ENCODE assay signal across 13 mouse cellular contexts in genomic region chr12:81146417-81147180, GRCm38 (mm10).
DNase-seq lines count a peak whose midpoint lies in the region; ATAC-seq lines count a peak whose summit lies in the region.
"Had no signal": no experiment of that assay in that cellular context is flagged by ENCODE, and none has a peak within 500 bp of the region (broad histone marks: within the 10 kb centered on the region; RNA-seq: fewer than 3 reads in every experiment).

No protein-coding gene starts in this region.

- peaks cover 3% of the 10 kb centered on the region; the same call in 1 of the 2 replicates for H3K27me3 ChIP-seq in neural tube, embryonic 11.5 days (ENCODE audit: control insufficient read depth, insufficient read depth, low read length)
- no peaks in the 10 kb centered on the region for H3K27me3 ChIP-seq in hindbrain, embryonic 14.5 days (ENCODE audit: control insufficient read depth, insufficient read depth, low read length)
- H3K27me3 ChIP-seq in neural tube, embryonic 13.5 days: no peaks in the 10 kb centered on the region

- H3K9me3 ChIP-seq in neural tube, embryonic 11.5 days (ENCODE audit: control insufficient read depth, low read length): no peaks in the 10 kb centered on the region
- H3K9me3 ChIP-seq in hindbrain, embryonic 14.5 days (ENCODE audit: control insufficient read depth, low read length): no peaks in the 10 kb centered on the region
- no peaks in the 10 kb centered on the region for H3K9me3 ChIP-seq in neural tube, embryonic 13.5 days

- H3K27ac ChIP-seq in neural tube, embryonic 11.5 days (ENCODE audit: low read depth, low read length): no peak overlapping the region
- 0 out of 2 replicates have a peak overlapping the region, but pooled peaks have one; percentile 20 for H3K27ac ChIP-seq in hindbrain, embryonic 14.5 days
- H3K27ac ChIP-seq in neural tube, embryonic 13.5 days (replicated peaks): no peak overlapping the region

- no peak overlapping the region for H3K9ac ChIP-seq in neural tube, embryonic 11.5 days (ENCODE audit: low read length)
- H3K9ac ChIP-seq in hindbrain, embryonic 14.5 days: no peak overlapping the region
- no peak overlapping the region for H3K9ac ChIP-seq in neural tube, embryonic 13.5 days

- no peaks in the 10 kb centered on the region for H3K36me3 ChIP-seq in neural tube, embryonic 11.5 days (ENCODE audit: control insufficient read depth, insufficient read depth, low read length)
- H3K36me3 ChIP-seq in hindbrain, embryonic 14.5 days (replicated peaks; ENCODE audit: control insufficient read depth, insufficient read depth): no peaks in the 10 kb centered on the region
- no peaks in the 10 kb centered on the region for H3K36me3 ChIP-seq in neural tube, embryonic 13.5 days

- peak; percentile 23 for DNase-seq in neural tube, embryonic 11.5 days (ENCODE audit: low spot score)
- DNase-seq in neural tube, embryonic 10.5 days (ENCODE audit: extremely low spot score, low spot score): no peak
- DNase-seq in embryo, embryonic 11 days: peak; percentile 50
- no peak for DNase-seq in hindbrain, embryonic 14.5 days (ENCODE audit: low spot score)
- DNase-seq in gastrocnemius, postnatal 25 days: no peak
- DNase-seq in kidney, postnatal 25 days: no peak
- DNase-seq: cerebellum, postnatal 36 days; kidney, postnatal 4 days; lung, postnatal 14 days; thymus, postnatal 25 days had no signal

- ATAC-seq in neural tube, embryonic 11.5 days (ENCODE audit: insufficient read depth, low FRiP score, low TSS enrichment): peak; percentile 61; the same call in 1 of the 2 replicates
- ATAC-seq in hindbrain, embryonic 14.5 days (ENCODE audit: low FRiP score): peak; percentile 74; the same call in 1 of the 2 replicates
- peak; percentile 61 for ATAC-seq in neural tube, embryonic 13.5 days (ENCODE audit: low read depth)
- ATAC-seq in megakaryocyte-erythroid progenitor cell, adult 5-6 weeks (replicated peaks; ENCODE audit: low FRiP score, low TSS enrichment, poor library complexity, severe bottlenecking): no peak
- ATAC-seq: inflammation-experienced regulatory T-cells, adult 6 months had no signal

- WGBS in neural tube, embryonic 11.5 days: 30% methylated on average over 10 of the region's 10 CpGs
- WGBS in hindbrain, embryonic 14.5 days: 18% methylated on average over 10 of the region's 10 CpGs
- 15% methylated on average over 10 of the region's 10 CpGs for WGBS in neural tube, embryonic 13.5 days

- H3K4me3 ChIP-seq in neural tube, embryonic 11.5 days (ENCODE audit: low read depth, low read length): no peak overlapping the region
- no peak overlapping the region for H3K4me3 ChIP-seq in hindbrain, embryonic 14.5 days (replicated peaks; ENCODE audit: low read length)
- H3K4me3 ChIP-seq in neural tube, embryonic 13.5 days: no peak overlapping the region

- H3K4me1 ChIP-seq in neural tube, embryonic 11.5 days (ENCODE audit: control insufficient read depth, insufficient read depth, low read length): peaks cover 10% of the 10 kb centered on the region; the same call in 1 of the 2 replicates
- H3K4me1 ChIP-seq in hindbrain, embryonic 14.5 days (replicated peaks; ENCODE audit: control insufficient read depth, insufficient read depth, low read length): peaks cover 12% of the 10 kb centered on the region
- H3K4me1 ChIP-seq in neural tube, embryonic 13.5 days (replicated peaks): peaks cover 19% of the 10 kb centered on the region

- no peak overlapping the region for H3K4me2 ChIP-seq in neural tube, embryonic 11.5 days (ENCODE audit: low read depth)
- H3K4me2 ChIP-seq in hindbrain, embryonic 14.5 days (replicated peaks): no peak overlapping the region
- H3K4me2 ChIP-seq in neural tube, embryonic 13.5 days: no peak overlapping the region

Comparison
In these comparisons a context has a peak if more than half of its experiments do, and no peak if none do; other contexts are left out.
1. DNase-seq: peak in neural tube, embryonic 11.5 days (single experiment) and embryo, embryonic 11 days (single experiment); none in neural tube, embryonic 10.5 days (single experiment), hindbrain, embryonic 14.5 days (single experiment), gastrocnemius, postnatal 25 days (single experiment) and kidney, postnatal 25 days (0 of 2).